Mouse (Mus musculus): ENCODE results near the gene Atp13a3.
"Not testable (repeated sequence)": the region's sequence is repeated elsewhere in the genome, so short reads cannot be mapped to it uniquely, and the experiment has no call there.

The Atp13a3 gene

DNA sequence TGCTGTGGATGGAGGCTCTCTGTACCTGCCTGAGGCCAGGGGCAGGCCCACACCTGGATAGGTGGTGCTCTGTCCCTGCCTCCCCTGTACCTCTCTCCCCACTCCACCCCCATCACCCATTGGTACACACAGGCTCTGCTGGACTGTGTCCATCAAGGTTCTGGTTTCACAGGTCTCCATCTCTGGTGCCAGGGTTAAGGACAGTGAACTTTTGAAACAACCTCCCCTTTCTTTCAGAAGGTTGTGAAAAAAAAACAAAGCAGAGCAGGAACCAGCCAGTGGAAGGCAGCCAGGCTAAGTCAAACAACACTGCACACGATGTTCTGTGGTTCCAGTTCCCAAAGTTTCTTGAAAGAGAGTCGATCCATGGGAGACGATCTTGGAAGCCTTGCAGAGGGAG is 6.9 kb upstream of the Atp13a3 start:
- no peak for DNase-seq (ENCODE audit: low spot score in 2 of 2)

DNA sequence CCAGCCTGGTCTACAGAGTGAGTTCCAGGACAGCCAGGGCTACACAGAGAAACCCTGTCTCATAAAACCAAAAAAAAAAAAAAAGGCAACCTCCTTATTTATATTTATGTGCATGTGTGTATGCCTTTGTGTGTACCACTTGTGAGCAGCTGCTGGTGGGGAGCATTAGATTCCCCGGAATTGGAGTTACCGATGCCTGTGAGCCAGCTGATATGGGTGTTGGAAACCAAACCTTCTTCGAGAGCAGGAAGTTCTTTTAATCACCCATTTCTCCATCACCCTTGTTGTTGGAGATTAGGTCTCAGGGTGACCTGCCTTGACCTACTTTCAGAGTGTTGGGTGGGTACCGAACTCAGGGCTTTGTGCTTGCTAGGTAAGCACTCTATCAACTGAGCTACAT is 5.1 kb upstream of the Atp13a3 start:
- DNase-seq (ENCODE audit: low spot score in 2 of 2): no peak

DNA sequence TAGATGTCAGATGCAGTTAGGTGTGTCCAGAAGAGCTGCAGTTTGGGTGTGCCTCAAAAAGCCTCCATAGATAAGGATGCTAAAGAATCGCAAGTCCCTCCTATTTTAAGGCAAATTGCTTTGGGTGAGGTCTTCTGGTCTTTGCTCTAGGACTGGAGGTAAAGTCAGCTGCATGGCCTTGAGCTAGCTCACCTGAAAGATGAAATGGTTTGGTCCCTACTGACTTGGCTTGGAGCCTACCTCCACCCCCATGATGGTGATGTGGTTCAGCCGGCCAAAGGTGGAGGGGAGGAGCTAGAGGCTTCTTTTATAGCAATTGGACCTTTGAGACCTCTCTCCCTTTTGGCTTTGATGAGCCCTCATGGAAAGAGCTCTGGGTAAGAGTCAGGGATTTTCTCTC is 1.7 kb upstream of the Atp13a3 start:
- DNase-seq (ENCODE audit: low spot score in 2 of 2): no peak

DNA sequence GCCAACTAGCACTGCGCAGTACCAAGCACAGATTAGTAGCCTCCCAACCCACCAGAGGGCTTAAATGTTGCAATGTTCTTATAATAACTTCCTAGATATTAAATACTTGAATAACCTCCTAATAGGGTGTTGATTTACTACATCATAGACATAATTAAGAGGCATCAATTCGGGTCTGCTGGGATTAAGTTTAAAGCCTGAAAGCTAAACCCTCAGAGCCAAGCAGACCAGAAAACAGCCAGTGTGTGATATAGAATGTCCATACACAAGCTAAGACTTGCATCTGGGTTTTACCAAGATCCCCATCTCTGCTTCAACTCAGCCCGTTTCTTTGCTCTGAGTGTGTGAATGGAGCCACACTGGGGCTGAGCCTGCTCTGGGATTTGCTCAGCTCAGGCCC is 2.2 kb downstream of the Atp13a3 start:
- no peak for DNase-seq (ENCODE audit: low spot score in 2 of 2)

DNA sequence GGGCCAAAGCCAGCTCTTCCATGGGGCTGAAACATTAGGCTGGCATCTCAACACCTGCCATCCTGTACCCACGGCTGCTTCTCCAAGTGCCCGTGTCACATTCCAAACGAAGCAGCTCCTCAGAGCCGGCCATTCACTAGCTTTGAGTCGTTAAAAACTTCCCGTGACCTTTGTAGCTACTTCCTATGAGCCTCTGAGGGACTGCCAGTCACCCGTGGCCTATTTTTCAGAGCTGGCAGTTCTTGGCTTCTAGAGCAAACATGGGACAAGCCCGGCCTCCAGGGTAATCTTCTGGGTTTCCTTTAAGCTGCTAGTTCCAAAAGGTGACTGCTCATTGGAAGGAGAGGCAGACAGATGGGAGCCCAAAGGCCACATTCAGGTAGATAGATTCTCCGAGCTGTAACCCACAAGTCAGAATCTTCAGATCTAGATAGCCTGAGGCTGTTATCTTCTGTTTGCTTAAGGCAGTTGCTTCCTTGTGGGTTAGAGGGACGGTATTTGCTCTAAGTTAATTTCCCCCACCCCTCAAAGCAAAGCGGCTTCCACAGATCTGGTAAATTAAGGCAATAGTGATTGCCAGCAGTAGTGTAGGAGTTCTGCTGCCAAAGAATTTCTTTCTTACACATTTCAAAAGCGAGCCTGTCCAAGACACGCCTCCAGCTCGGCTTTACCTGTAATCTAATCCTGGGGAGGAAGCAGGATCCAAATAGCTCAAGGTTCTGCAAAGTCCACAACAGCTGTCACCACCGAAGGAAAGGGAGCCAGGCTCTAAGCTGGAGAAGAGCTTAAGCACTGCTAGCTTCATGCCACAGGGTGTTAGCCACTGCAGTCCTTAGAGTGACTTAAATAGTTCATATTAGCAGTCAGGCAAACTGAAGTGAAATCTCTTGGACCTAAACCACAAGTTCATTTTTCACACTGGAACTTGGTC is 8.4 kb downstream of the Atp13a3 start:
- DNase-seq (ENCODE audit: low spot score in 2 of 2): no peak

DNA sequence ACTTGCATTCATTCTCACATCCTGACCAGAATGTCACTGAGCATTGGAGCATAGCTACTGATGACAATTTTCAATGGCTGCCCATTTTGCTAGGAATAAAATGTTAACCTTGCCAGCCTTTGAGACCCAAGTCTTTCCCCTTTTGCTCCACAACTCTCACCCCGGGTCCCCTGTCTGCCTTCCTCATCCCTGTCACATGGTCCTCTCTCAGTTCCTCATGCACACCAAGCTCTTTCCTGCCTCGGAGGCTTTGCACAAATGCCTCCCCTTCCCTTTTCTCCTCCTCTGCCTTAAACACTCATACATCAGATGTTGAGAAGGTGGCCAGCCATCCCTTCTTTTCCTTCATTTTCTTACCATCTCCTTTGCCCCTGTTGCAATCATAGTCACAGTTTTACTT is 10.6 kb downstream of the Atp13a3 start:
- DNase-seq (ENCODE audit: low spot score in 2 of 2): peak; percentile 43 to 56

DNA sequence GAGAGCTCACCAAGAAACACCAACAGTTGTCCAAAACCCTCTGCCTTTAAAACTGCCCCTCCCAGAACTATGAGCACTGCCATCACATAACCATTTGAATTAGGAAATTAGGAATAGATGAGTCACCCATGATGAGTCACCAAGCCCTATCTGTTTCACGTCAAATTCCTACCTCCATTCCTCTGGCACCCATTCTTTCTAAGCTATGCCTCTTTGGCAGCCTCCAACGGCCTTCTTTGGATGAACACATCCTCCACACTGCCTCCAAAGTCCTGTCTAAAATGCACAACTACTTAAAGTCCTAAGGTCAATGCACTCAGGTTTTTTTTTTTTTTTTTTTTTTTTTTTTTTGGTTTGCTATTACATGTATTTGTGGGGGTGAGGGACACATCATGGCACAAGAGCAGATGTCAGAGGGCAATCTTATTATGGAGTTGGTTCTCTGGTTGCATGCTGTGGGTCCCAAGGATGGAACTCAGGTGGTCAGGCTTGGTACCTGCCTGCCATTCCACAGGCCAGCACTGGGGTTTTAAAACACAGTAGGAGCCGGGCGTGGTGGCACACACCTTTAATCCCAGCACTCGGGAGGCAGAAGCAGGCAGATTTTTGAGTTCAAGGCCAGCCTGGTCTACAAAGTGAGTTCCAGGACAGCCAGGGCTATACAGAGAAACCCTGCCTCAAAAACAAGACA is 15.0 kb downstream of the Atp13a3 start:
- DNase-seq (ENCODE audit: low spot score in 2 of 2): no peak

DNA sequence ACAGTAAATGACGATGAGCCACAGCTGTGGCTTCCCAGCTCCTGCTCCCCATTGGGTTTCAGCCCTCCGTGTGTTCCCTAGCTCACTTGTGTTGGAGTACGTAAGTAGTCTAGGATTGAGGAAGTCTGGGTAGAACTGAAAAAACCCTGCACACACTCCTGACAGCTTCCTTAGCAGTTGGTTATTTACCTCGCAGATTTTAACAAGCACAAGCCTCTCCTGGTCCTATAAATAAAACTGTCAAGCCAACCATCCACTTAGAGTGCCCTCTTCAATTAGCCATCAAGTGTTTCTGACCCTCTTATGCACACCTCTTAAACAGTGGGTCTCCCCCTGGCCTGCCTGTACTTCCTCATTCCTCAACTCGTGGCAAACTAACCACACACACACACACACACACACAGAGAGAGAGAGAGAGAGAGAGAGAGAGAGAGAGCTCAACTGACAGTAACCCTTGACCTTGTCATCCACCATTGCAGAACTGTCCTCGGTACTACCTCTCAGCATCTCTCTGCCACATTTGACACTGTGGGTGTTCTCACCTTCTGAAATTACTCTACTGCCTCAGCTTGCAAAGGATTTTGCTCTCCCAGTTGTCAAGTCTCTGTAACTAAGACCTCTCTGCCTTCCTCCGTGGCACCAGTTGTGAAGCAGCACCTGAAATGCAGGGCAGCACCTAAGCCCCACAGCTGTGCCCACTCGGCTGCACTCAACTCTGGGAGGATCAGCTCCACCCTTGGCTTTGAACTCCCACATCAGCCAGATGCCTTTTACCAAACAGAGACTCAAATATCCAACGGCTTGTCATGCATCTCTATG is 15.7 kb downstream of the Atp13a3 start:
- peak; percentile 70 to 79 for DNase-seq (ENCODE audit: low spot score in 2 of 2)

DNA sequence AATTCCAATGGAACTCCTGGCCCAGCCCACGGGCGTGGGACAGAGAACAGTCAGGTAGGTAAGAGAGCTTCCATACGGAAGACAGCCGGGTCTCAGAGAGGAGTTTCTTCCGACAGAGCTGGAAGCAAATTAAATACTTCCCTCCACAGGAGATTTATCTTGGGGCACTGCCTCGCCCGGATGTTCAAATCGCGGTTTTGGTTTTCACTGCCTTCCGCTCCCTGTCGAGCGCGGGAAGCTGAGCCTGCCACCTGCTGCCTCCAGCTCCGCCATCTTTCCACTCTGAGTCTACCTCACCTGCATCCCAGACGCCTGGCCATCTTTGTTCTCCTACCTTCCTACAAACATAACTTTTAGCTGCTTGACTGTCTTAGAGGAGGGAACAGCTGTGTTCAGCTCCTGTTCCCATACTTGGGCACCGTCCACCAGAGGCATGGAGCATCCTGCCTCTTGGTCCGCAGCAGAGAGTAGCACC is 16.5 kb downstream of the Atp13a3 start:
- peak; percentile 71 to 76 for DNase-seq (ENCODE audit: low spot score in 2 of 2)

DNA sequence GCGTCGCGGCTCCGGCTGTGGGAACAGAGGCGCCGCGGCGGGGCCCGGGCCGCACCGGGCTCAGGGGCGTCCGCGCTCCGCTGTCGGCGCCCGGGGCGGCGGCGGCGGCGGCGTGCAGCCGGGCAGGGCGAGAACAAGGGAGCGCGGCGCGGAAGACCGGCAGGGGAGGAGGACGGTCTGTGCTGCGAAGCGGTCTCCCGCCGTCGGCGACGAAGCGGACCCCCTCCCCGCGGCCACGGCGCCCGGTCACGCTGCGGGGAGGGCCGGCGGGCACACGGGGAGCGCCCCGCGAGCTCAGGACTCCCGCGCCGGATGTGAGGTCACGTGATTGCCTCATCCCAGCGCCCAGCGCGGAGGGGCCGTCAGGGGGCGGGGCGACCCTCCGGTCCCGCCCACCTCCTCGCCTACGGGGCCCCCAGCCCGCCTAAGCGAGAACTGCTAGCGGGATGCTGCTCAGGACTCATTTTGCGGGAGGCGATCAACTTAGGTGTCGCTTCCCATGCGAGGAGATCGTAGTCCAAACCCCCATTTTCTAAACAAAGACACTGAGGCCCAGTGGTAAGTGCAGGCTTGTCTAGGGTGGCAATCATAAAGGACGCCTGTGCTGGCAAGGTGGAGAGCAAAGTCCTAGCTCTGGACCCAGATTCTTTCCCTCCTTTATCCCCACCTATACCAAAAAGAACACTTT is 17.1 kb downstream of the Atp13a3 start:
- peak; percentile 91 to 92 for DNase-seq (ENCODE audit: low spot score in 2 of 2)

DNA sequence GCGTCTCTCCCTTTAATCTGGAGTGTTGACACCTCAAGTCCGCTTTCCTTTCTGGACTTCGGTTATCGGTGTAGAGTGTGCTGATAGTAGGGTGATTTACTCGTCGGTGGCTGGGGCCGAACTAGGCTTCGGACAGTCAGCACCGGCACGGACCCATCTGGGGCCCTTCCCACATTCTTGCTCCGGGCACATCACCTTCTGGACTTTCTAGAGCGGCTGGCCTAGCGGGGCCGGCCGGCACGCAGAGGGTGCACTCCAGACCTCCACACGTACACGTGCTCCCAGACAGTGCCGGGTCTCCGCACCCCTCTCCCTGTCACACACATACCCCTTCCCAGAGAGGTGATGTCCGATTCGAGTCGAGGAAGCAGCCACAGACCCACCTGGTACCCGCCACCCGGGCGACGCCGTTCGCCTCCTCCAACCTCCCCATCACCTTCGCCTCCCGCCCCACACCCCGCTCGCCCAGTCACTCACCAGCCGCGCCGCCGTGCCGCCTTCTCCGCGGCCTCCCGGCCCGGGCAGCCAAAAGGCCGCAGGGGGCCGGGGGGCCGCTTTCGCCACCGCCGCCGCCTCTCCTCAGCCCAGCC is 17.8 kb downstream of the Atp13a3 start:
- peak; percentile 17 to 24 for DNase-seq (ENCODE audit: low spot score in 2 of 2)

DNA sequence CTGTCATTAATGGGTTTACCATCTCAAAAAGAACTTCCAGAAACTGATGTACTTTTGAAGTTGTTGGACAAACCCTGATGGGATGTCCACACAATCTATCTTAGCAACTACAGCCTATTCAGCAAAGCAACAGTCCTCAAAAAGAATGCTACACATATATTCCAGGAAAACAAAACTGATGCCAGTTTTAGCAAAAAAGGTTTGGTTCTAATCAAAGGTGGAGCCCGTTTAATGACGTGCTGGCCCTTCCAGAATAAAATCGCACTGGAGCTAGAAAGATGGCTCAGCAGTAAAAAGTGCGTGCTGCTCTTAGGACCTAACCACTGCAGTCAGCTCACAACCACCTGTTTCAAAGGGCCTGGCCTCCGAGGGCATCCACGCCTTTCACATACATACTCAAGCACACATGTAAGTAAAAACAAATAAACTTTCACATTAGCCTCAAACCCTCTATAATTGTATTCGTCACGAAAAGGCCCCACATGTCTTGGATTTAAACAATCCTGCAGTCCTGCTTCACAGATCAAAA is 18.8 kb downstream of the Atp13a3 start:
- DNase-seq (ENCODE audit: low spot score in 2 of 2): no peak

DNA sequence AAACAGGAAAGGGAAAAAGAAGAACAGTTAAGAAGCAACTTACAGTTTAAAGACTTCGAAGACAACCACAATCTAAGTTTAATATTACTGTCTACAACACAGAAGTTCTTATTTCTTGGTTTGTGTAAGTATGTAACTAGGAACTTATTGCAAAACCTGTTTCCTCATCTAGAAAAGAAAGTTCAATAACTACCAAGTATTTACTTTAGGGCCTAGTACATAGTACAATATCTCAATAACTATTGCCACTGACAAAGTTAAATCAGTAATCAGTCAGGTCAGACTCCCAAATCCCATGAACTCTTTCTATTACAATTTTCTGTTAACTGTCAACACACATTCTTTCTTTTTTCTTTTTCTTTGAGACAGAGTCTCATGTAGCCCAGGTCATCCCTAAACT is 20.2 kb downstream of the Atp13a3 start:
- DNase-seq (ENCODE audit: low spot score in 2 of 2): no peak

DNA sequence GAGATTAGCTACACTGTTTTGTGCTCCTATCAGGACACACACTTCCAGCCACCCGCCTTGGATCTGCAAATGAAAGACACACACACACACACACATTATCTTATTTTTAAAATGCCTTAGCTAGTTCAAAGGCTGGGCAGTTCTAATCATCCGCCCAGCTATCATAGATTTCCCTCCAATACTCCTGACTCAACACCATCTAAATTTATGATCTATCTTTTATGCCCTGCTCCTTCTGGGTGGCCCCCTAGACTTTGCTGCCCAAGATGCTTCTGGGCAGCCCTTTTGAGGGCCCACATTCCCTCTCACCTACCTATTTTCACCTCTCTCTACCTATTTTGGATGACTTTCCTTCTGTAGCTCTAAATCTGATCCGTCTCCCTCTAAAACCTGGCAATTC is 29.5 kb downstream of the Atp13a3 start:
- no peak for DNase-seq (ENCODE audit: low spot score in 2 of 2)

DNA sequence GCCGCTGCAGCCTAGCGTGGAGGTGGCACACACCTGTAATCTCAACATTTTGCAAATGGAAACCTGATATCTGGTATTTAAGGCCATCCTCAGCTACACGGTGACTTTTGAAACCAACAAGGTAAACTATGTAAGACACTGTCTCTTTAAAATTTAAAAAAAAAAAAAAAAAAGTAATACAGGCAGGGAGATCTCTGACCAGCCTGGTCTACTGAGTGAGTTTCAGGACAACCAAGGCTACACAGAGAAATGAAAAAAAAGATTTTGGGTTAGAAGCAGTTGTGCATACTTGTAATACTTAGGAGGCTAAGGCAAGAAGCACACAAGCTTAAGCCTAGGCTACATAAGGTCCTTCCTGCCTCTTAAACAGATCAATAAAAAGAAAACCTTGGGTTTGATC is 30.8 kb downstream of the Atp13a3 start:
- no peak for DNase-seq (ENCODE audit: low spot score in 2 of 2)

DNA sequence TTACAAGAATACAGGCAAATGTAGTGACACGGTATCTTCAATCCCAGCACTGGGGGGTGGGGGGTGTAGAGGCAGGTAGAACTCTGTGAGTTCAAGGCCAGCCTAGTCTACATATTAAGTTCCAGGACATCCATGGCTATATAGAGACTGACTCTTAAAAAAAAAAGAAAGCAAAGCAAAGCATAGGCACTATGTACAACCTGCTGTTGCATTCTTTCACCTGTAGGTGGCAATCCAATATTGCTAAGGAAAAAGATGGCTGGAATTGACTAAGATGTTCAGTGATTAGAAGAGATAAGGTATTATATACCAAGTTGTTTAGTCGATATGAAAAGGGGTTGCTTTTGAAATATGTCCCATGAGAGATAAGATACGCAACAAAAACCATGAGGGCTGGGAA is 31.5 kb downstream of the Atp13a3 start:
- peak; percentile 43 to 57 for DNase-seq (ENCODE audit: low spot score in 2 of 2)

DNA sequence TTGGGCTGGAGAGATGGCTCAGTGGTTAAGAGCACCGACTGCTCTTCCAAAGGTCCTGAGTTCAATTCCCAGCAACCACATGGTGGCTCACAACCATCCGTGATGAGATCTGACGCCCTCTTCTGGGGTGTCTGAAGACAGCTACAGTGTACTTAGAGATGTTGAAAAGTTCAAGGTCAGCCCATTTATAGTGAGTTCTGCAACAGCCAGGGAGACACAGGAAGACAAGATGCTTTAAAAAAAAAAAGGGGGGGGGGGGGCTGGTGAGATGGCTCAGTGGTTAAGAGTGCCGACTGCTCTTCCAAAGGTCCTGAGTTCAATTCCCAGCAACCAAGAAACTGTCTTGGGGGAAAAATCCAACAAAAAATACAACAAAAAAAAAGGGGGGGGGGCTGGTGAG is 32.5 kb downstream of the Atp13a3 start:
- DNase-seq (ENCODE audit: low spot score in 2 of 2): not testable (repeated sequence)

DNA sequence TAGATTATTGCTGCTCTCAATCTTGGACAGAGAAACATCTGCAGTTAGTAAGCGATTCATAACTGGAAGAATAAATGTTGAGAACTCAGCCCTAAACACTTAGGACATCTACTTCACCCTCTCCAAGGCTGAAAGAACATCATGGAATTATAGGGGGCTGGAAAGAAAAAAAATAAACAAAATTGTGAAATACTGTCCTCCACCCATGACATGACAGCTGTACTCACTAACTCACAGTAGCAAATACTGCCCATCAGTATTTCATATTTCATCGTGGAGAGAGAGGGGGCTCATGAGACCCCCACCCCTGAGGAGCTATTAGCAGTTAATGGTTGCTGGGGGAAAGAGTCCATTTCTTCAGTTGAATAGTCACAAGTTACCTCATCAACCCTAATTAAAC is 38.4 kb downstream of the Atp13a3 start:
- no peak for DNase-seq (ENCODE audit: low spot score in 2 of 2)

DNA sequence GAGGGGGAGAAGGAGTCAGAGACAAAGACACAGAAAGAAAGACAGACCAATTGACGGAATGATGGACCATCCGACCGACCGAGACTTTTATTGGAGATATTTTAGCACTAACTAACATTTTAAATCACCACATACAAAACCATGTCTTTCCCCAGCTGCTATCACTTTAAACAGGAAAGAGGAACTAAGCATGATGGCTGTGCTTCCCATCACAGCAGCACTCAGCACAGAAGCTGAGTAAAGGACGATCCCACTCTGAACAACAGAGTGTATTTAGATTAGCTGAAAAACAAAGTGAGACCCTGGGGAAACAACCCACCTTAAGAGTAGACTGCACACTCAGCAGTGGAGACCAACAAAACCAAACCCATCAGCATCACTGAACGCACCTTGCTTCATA is 41.2 kb downstream of the Atp13a3 start:
- DNase-seq (ENCODE audit: low spot score in 2 of 2): no peak

DNA sequence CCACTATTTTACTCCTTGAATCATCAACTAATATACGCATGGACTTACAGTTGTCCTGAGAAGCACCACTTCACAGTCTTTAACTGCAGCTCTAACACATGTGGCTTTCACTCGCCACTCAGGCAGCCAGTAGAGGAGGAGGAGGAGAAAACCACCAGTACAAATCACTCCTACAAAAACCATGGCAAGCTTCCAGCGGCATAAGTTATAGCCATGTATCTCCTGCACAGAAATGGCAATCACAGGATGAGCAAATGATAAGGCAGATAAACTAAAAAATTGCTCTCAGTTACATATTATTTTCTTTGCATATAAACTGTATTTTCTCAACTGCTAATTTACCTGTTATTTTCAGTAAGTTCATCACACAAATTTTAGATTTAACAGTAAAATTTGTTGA is 43.2 kb downstream of the Atp13a3 start:
- DNase-seq (ENCODE audit: low spot score in 2 of 2): no peak

DNA sequence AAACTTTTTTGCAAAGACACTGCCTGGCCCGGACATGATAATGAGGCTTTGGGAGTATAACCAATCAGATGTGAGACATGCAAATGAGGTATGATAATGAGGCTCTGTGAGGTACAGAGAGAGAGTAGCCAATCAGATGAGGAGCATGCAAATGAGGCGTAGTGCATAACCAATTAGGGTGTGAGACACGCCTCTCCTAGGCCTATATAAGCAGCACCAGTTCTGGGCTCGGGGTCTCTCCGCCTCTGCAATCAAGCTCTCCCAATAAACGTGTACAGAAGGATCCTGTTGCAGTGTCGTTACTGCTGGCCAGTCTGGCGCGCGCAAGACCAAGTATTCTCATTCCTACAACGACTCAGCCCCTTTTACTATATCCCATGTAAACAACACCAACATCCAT is 52.3 kb downstream of the Atp13a3 start:
- DNase-seq (ENCODE audit: low spot score in 2 of 2): not testable (repeated sequence)

All from spleen, postnatal 36 days (tissue).